Mouse (Mus musculus) ES-Bruce4 (cell line): Measurements from ENCODE around the gene Prkn.

Experiments used
- CTCF ChIP-seq: IDR thresholded peaks from one replicate; pipeline ENCODE4 v1.8.1; 2011; ENCODE audit warnings: low read depth, low read length
- EP300 ChIP-seq: IDR thresholded peaks from 2 replicates; pipeline ENCODE4 v1.6.1; 2011; ENCODE audit warnings: low read depth, low read length; ENCODE audit not compliant: insufficient read depth
- POLR2A ChIP-seq: IDR thresholded peaks from one replicate; pipeline ENCODE4 v1.8.1; 2011; ENCODE audit warnings: low read length; ENCODE audit not compliant: insufficient read depth

DNA sequence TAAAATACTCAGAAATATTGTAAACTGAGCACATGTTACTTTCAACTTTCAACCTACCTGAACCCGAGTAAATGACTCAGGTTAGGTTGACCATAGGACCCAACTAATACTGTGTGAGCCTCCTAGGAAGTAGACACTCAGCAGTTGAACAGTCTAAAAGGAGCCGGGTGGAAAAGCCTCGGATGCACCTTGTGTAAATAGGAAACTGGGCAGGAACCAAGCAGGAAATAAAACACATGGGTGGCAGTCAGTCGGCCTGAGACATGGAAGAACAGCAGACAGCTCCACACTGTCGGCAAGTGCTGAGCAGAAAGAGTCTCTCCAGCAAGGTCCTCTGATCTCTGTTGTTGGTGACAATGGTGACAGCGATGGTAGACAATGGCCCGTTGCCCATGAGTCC, 676.0 kb downstream of the Prkn start:
- no peak for TF ChIP-seq POLR2A
- no peak for TF ChIP-seq CTCF
- no peak for TF ChIP-seq EP300
